ENCODE assay signal across 19 mouse cellular contexts in genomic region chr14:48679590-48679989, GRCm38 (mm10). TPM values are rescaled to one million over a fixed set of nuclear protein-coding genes. Genes with fewer than 3 reads are reported as not detected.
"Had no signal": no experiment of that assay in that cellular context is flagged by ENCODE, and none has a peak within 500 bp of the region (broad histone marks: within the 10 kb centered on the region; RNA-seq: fewer than 3 reads in every experiment).

No protein-coding gene starts in this region.

- H3K36me3 ChIP-seq: lung, embryonic 15.5 days; midbrain, embryonic 12.5 days; neural tube, embryonic 12.5 days had no signal

- DNase-seq: liver, postnatal 0 days; lung, adult 2 months; lung, postnatal 14 days; lung, postnatal 36 days; midbrain, embryonic 14.5 days; right cerebral cortex, postnatal 14 days; thymus, adult 18-20 months; thymus, postnatal 14 days; thymus, postnatal 36 days had no signal

- H3K4me2 ChIP-seq: lung, embryonic 15.5 days; midbrain, embryonic 12.5 days; neural tube, embryonic 12.5 days had no signal

- H3K4me3 ChIP-seq: lung, embryonic 15.5 days; midbrain, embryonic 10.5 days; midbrain, embryonic 12.5 days; neural tube, embryonic 12.5 days had no signal

RNA-seq across cellular contexts. Expression of gene Otx2, which starts 6.0 kb away (rescaled TPM):
- polyA plus RNA-seq: liver, postnatal 0 days; lung, adult 2 months; lung, embryonic 15.5 days; lung, postnatal 0 days; macrophage; neural tube, embryonic 12.5 days; neural tube, embryonic 14.5 days; stomach, embryonic 14.5 days; stomach, embryonic 16.5 days; thymus, postnatal 0 days had no signal
